Comparison of ENCODE assay signal across 8 mouse cellular contexts in the genomic region with DNA sequence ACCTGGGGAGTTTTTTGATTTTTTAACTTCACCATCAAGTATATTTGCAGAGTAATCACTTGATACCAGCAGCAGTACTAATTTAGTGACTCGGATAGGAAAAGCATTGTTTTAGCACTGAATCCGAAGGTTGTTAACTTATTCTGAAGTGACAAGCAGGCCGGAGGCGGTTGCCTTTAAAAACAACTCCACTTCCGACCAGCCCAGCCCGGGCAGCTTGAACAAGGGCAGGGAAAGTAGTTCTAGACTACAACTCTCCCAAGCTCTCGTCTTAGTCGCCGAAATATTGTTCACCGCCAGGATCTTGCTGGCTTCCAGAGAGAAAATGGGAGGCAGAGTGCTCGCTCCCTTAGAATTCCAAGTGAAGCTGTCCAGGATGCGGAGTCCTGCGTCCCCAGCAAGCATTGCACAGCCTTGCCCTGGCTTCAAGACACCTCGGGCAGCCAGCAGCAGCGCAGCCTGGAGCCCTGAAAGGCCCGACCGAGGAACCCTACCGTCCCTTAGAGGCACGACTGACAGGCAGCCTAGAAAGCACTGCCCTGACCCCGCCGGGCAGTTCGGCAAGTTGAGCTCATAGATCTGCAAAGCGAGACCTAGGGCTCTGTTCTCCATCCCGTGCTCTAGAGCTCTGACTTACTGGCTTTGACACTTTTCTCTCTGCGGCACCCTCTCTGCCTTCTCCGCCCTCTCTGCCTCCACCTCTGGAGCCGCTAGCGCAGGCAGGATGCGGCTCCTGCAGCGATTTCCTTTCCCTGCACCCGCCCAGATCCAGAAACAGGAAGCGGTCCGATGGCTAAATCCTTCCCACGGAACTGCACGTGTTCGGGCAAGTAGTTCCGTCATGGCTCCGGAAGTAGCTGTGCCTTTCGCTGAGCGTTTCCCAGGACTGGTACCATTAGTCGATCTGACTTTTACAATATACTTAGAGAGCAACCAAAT. TPM values are rescaled to one million over a fixed set of nuclear protein-coding genes. Genes with fewer than 3 reads are reported as not detected.
A peak's percentile ranks its signal among the peaks of the same experiment; 100 is the strongest.
DNase-seq lines count a peak whose midpoint lies in the region; ATAC-seq and TF ChIP-seq lines count a peak whose summit lies in the region.

A gene (minus strand): TSS at position 786 of the 939 bp plus-strand sequence.

- TF ChIP-seq POLR2A in kidney, adult 2 months (IDR thresholded peaks at IDR 0.05; ENCODE audit: low read depth, low read length) = peak; percentile 73
- TF ChIP-seq POLR2A in spleen, adult 2 months (IDR thresholded peaks at IDR 0.05; ENCODE audit: low read depth, low read length) = peak; percentile 70

- WGBS in embryonic facial prominence, embryonic 13.5 days = 2% methylated on average over 41 of the region's 41 CpGs
- WGBS in kidney, adult 2 months = under 1% methylated on average over 41 of the region's 41 CpGs
- 2% methylated on average over 41 of the region's 41 CpGs for WGBS in limb, embryonic 12.5 days
- 2% methylated on average over 41 of the region's 41 CpGs for WGBS in midbrain, embryonic 15.5 days
- WGBS in spleen, adult 2 months = under 1% methylated on average over 41 of the region's 41 CpGs

- ATAC-seq in embryonic facial prominence, embryonic 13.5 days (ENCODE audit: insufficient number of reproducible peaks, insufficient read depth, low FRiP score, low TSS enrichment, low read depth) = peak; percentile 72
- ATAC-seq in limb, embryonic 12.5 days (ENCODE audit: insufficient number of reproducible peaks, insufficient read depth, low FRiP score, low TSS enrichment, low read depth) = peak; percentile 87
- ATAC-seq in midbrain, embryonic 15.5 days (replicated peaks) = peak; percentile 99

- peak within 1 kb of the TSS; percentile 96 for H3K9ac ChIP-seq in embryonic facial prominence, embryonic 13.5 days
- peak within 1 kb of the TSS; percentile 91 for H3K9ac ChIP-seq in limb, embryonic 12.5 days (replicated peaks)
- H3K9ac ChIP-seq in midbrain, embryonic 15.5 days = peak within 1 kb of the TSS; percentile 91

- peak within 1 kb of the TSS; percentile 81 for H3K4me2 ChIP-seq in embryonic facial prominence, embryonic 13.5 days
- H3K4me2 ChIP-seq in limb, embryonic 12.5 days = peak within 1 kb of the TSS; percentile 77
- peak within 1 kb of the TSS; percentile 74 for H3K4me2 ChIP-seq in midbrain, embryonic 15.5 days

- peaks cover 7% of the 10 kb centered on the region; the same call in 1 of the 2 replicates for H3K36me3 ChIP-seq in embryonic facial prominence, embryonic 13.5 days
- H3K36me3 ChIP-seq in kidney, adult 2 months (ENCODE audit: control insufficient read depth, insufficient read depth, low read length) = no peaks in the 10 kb centered on the region
- 0 out of 2 replicates have a peak, but pooled peaks cover 3% of the 10 kb centered on the region for H3K36me3 ChIP-seq in limb, embryonic 12.5 days
- H3K36me3 ChIP-seq in midbrain, embryonic 15.5 days (replicated peaks) = no peaks in the 10 kb centered on the region
- 0 out of 2 replicates have a peak, but pooled peaks cover 1% of the 10 kb centered on the region for H3K36me3 ChIP-seq in spleen, adult 2 months (ENCODE audit: control insufficient read depth, insufficient read depth, low read length)

- no peak for TF ChIP-seq CTCF in kidney, adult 2 months (conservative IDR thresholded peaks at IDR 0.05; ENCODE audit: insufficient read depth, insufficient read length, low read depth, low read length)
- TF ChIP-seq CTCF in spleen, adult 2 months (IDR thresholded peaks at IDR 0.05; ENCODE audit: extremely low read depth, insufficient read depth, insufficient read length, insufficient replicate concordance) = 0 out of 2 replicates have a peak, but pooled peaks have one; percentile 1

- peak within 1 kb of the TSS; percentile 90 for H3K27ac ChIP-seq in embryonic facial prominence, embryonic 13.5 days
- peak within 1 kb of the TSS; percentile 78 for H3K27ac ChIP-seq in kidney, adult 2 months (ENCODE audit: insufficient read depth, low read depth, low read length)
- H3K27ac ChIP-seq in limb, embryonic 12.5 days = peak within 1 kb of the TSS; percentile 89
- H3K27ac ChIP-seq in midbrain, embryonic 15.5 days = peak within 1 kb of the TSS; percentile 83
- H3K27ac ChIP-seq in spleen, adult 2 months (ENCODE audit: insufficient read depth, low read length) = peak within 1 kb of the TSS; percentile 71

- DNase-seq in 3134 (ENCODE audit: extremely low read depth, insufficient read length, low spot score) = peak; percentile 81
- DNase-seq in adrenal gland, postnatal 36 days = peak; percentile 91 to 94
- DNase-seq in heart, adult 18-20 months = peak; percentile 95 to 98
- peak; percentile 97 for DNase-seq in kidney, adult 2 months
- peak; percentile 82 to 91 for DNase-seq in spleen, adult 2 months (ENCODE audit: low read depth in 1 of 2, low spot score in 2 of 2)

- no peaks in the 10 kb centered on the region for H3K9me3 ChIP-seq in embryonic facial prominence, embryonic 13.5 days
- H3K9me3 ChIP-seq in limb, embryonic 12.5 days = no peaks in the 10 kb centered on the region
- H3K9me3 ChIP-seq in midbrain, embryonic 15.5 days = no peaks in the 10 kb centered on the region

- peaks cover 8% of the 10 kb centered on the region for H3K4me1 ChIP-seq in embryonic facial prominence, embryonic 13.5 days
- H3K4me1 ChIP-seq in kidney, adult 2 months (ENCODE audit: control insufficient read depth, insufficient read depth, low read length) = peaks cover 13% of the 10 kb centered on the region; the same call in 1 of the 2 replicates
- H3K4me1 ChIP-seq in limb, embryonic 12.5 days (replicated peaks) = peaks cover 10% of the 10 kb centered on the region
- peaks cover 18% of the 10 kb centered on the region for H3K4me1 ChIP-seq in midbrain, embryonic 15.5 days
- H3K4me1 ChIP-seq in spleen, adult 2 months (ENCODE audit: control insufficient read depth, insufficient read depth, insufficient read length) = no peaks in the 10 kb centered on the region

- no peaks in the 10 kb centered on the region for H3K27me3 ChIP-seq in embryonic facial prominence, embryonic 13.5 days
- no peaks in the 10 kb centered on the region for H3K27me3 ChIP-seq in kidney, adult 2 months (replicated peaks; ENCODE audit: control insufficient read depth, insufficient read depth, low read length)
- H3K27me3 ChIP-seq in limb, embryonic 12.5 days = 0 out of 2 replicates have a peak, but pooled peaks cover 5% of the 10 kb centered on the region
- 0 out of 2 replicates have a peak, but pooled peaks cover 7% of the 10 kb centered on the region for H3K27me3 ChIP-seq in midbrain, embryonic 15.5 days (replicated peaks)
- no peaks in the 10 kb centered on the region for H3K27me3 ChIP-seq in spleen, adult 2 months (ENCODE audit: control insufficient read depth, insufficient read depth, low read length)

- peak within 1 kb of the TSS; percentile 94 for H3K4me3 ChIP-seq in embryonic facial prominence, embryonic 13.5 days
- peak within 1 kb of the TSS; percentile 80 for H3K4me3 ChIP-seq in kidney, adult 2 months (ENCODE audit: insufficient read depth, low read depth, low read length)
- H3K4me3 ChIP-seq in limb, embryonic 12.5 days (replicated peaks) = peak within 1 kb of the TSS; percentile 83
- H3K4me3 ChIP-seq in midbrain, embryonic 15.5 days = peak within 1 kb of the TSS; percentile 93
- peak within 1 kb of the TSS; percentile 88 for H3K4me3 ChIP-seq in spleen, adult 2 months (ENCODE audit: extremely low read depth, insufficient read depth, insufficient read length)

RNA-seq across cellular contexts. Expression of the gene that starts here (rescaled TPM):
- total RNA-seq in adrenal gland, postnatal 36 days (2021) = 10 to 100 TPM; 15.9 to 16.7 TPM
- 18.1 and 23.1 TPM in 2 replicates for polyA plus RNA-seq in embryonic facial prominence, embryonic 13.5 days (2015; fragmentation: Nextera tagmentation; extraction: Ambion mirVana)
- total RNA-seq in heart, adult 18-20 months (2021) = 10 to 100 TPM; 10.7 to 11.1 TPM
- 7.2 and 7.9 TPM in 2 replicates for polyA plus RNA-seq in kidney, adult 2 months (2012; rRNA removed)
- 18.0 and 19.5 TPM in 2 replicates for polyA plus RNA-seq in limb, embryonic 12.5 days (2016; fragmentation: Nextera tagmentation; extraction: Ambion mirVana)
- 16.1 and 18.1 TPM in 2 replicates for polyA plus RNA-seq in midbrain, embryonic 15.5 days (2015; fragmentation: Nextera tagmentation; extraction: Ambion mirVana)
- 7.5 and 8.8 TPM in 2 replicates for polyA plus RNA-seq in spleen, adult 2 months (2012; rRNA removed)

Comparison
In these comparisons a context has a peak if more than half of its experiments do, and no peak if none do; other contexts are left out.
1. Peak in every context shown above with its lines: DNase-seq, ATAC-seq, H3K4me3 ChIP-seq and H3K27ac ChIP-seq.